Mouse (Mus musculus): ENCODE results near the gene Tmsb15b1. TPM values are rescaled to one million over a fixed set of nuclear protein-coding genes. Genes with fewer than 3 reads are reported as not detected.

The Tmsb15b1 gene
- polyA plus RNA-seq (2015; fragmentation: Nextera tagmentation; extraction: Ambion mirVana), result 56.2 and 56.3 TPM in 2 replicates

- 32% methylated on average over 15 of the region's 15 CpGs for WGBS
- Histone ChIP-seq H3K4me2 (replicated peaks) (peak within 1 kb of the TSS; percentile 48), H3K4me3 (peak within 1 kb of the TSS; percentile 52), H3K27me3 (no peaks in the 10 kb centered on the region), H3K9ac (replicated peaks) (peak within 1 kb of the TSS; percentile 46), H3K9me3 (no peaks in the 10 kb centered on the region), H3K27ac (replicated peaks) (no peak within 1 kb of the TSS), H3K36me3 (no peaks in the 10 kb centered on the region), H3K4me1 (no peaks in the 10 kb centered on the region)
- peak; percentile 100 for ATAC-seq (replicated peaks)
Observed at GRCm38 (mm10) chrX:136976424-136977084, at the start of gene Tmsb15b1, which contains the start of gene Tmsb15l. Tmsb15b1 (minus strand) TSS chrX:136976874. Tmsb15l (minus strand) TSS chrX:136976869.

- Histone ChIP-seq H3K27me3 (no peaks in the 10 kb centered on the region), H3K9me3 (no peaks in the 10 kb centered on the region), H3K27ac (replicated peaks) (no peak overlapping the region), H3K9ac (replicated peaks) (no peak overlapping the region), H3K4me2 (replicated peaks) (no peak overlapping the region), H3K4me1 (no peaks in the 10 kb centered on the region), H3K4me3 (no peak overlapping the region), H3K36me3 (no peaks in the 10 kb centered on the region)
- WGBS, result 23% methylated on average over 1 of the region's 1 CpGs
- ATAC-seq (replicated peaks), result peak; percentile 67; the same call in 1 of the 2 replicates
Observed at GRCm38 (mm10) chrX:137019310-137019709, 42.6 kb upstream of the Tmsb15b1 start.

GRCm38 (mm10) chrX:137017668-137018067 lies 41.0 kb upstream of the Tmsb15b1 start:
- WGBS, result 72% methylated on average over 1 of the region's 1 CpGs
- H3K9me3 ChIP-seq, result no peaks in the 10 kb centered on the region
- H3K36me3 ChIP-seq, result no peaks in the 10 kb centered on the region
- H3K4me1 ChIP-seq, result no peaks in the 10 kb centered on the region
- no peak overlapping the region for H3K9ac ChIP-seq (replicated peaks)
- no peaks in the 10 kb centered on the region for H3K27me3 ChIP-seq
- no peak overlapping the region for H3K4me2 ChIP-seq (replicated peaks)
- H3K4me3 ChIP-seq, result no peak overlapping the region
- H3K27ac ChIP-seq (replicated peaks), result no peak overlapping the region
- no peak for ATAC-seq (replicated peaks)

GRCm38 (mm10) chrX:137015099-137015709 lies 38.5 kb upstream of the Tmsb15b1 start:
- WGBS, result 55% methylated on average over 6 of the region's 6 CpGs
- Histone ChIP-seq H3K36me3 (0 out of 2 replicates have a peak, but pooled peaks cover 1% of the 10 kb centered on the region), H3K4me1 (no peaks in the 10 kb centered on the region), H3K9ac (replicated peaks) (no peak overlapping the region), H3K4me2 (replicated peaks) (no peak overlapping the region), H3K9me3 (no peaks in the 10 kb centered on the region), H3K27ac (replicated peaks) (no peak overlapping the region; the same call in 1 of the 2 replicates), H3K27me3 (no peaks in the 10 kb centered on the region), H3K4me3 (no peak overlapping the region)
- ATAC-seq (replicated peaks), result 0 out of 2 replicates have a peak, but pooled peaks have one; percentile 41

- H3K27me3 ChIP-seq, result no peaks in the 10 kb centered on the region
- H3K4me3 ChIP-seq, result no peak overlapping the region
- H3K27ac ChIP-seq (replicated peaks), result no peak overlapping the region
- no peaks in the 10 kb centered on the region for H3K9me3 ChIP-seq
- no peaks in the 10 kb centered on the region for H3K36me3 ChIP-seq
- WGBS, result 89% methylated on average over 2 of the region's 2 CpGs
- no peak overlapping the region for H3K4me2 ChIP-seq (replicated peaks)
- H3K4me1 ChIP-seq, result peaks cover 18% of the 10 kb centered on the region
- no peak for ATAC-seq (replicated peaks)
- no peak overlapping the region for H3K9ac ChIP-seq (replicated peaks)
Observed at GRCm38 (mm10) chrX:136996256-136996655, 19.6 kb upstream of the Tmsb15b1 start.

GRCm38 (mm10) chrX:136993641-136994040 lies 17.0 kb upstream of the Tmsb15b1 start:
- Histone ChIP-seq H3K27ac (replicated peaks) (peak overlapping the region; percentile 94), H3K27me3 (no peaks in the 10 kb centered on the region), H3K4me3 (peak overlapping the region; percentile 53), H3K4me1 (peaks cover 18% of the 10 kb centered on the region), H3K36me3 (no peaks in the 10 kb centered on the region), H3K9ac (replicated peaks) (peak overlapping the region; percentile 71), H3K4me2 (replicated peaks) (peak overlapping the region; percentile 52), H3K9me3 (no peaks in the 10 kb centered on the region)
- 21% methylated on average over 14 of the region's 14 CpGs for WGBS
- ATAC-seq (replicated peaks), result peak; percentile 20

GRCm38 (mm10) chrX:136992978-136993547 lies 16.4 kb upstream of the Tmsb15b1 start, which contains the start of gene Zcchc18:
Zcchc18 (plus strand) TSS chrX:136993155.
- H3K27ac ChIP-seq (replicated peaks), result peak within 1 kb of the TSS; percentile 94
- H3K27me3 ChIP-seq, result no peaks in the 10 kb centered on the region
- peak within 1 kb of the TSS; percentile 71 for H3K9ac ChIP-seq (replicated peaks)
- peak; percentile 99 for ATAC-seq (replicated peaks)
- H3K4me2 ChIP-seq (replicated peaks), result peak within 1 kb of the TSS; percentile 52
- peaks cover 18% of the 10 kb centered on the region for H3K4me1 ChIP-seq
- no peaks in the 10 kb centered on the region for H3K36me3 ChIP-seq
- peak within 1 kb of the TSS; percentile 53 for H3K4me3 ChIP-seq
- WGBS, result 15% methylated on average over 26 of the region's 26 CpGs
- no peaks in the 10 kb centered on the region for H3K9me3 ChIP-seq

- peak overlapping the region; percentile 53 for H3K4me3 ChIP-seq
- no peaks in the 10 kb centered on the region for H3K9me3 ChIP-seq
- peaks cover 18% of the 10 kb centered on the region for H3K4me1 ChIP-seq
- WGBS, result 27% methylated on average over 18 of the region's 19 CpGs
- no peaks in the 10 kb centered on the region for H3K27me3 ChIP-seq
- H3K36me3 ChIP-seq, result no peaks in the 10 kb centered on the region
- H3K4me2 ChIP-seq (replicated peaks), result peak overlapping the region; percentile 52
- H3K9ac ChIP-seq (replicated peaks), result peak overlapping the region; percentile 71
- ATAC-seq (replicated peaks), result peak; percentile 62
- H3K27ac ChIP-seq (replicated peaks), result peak overlapping the region; percentile 94
Observed at GRCm38 (mm10) chrX:136992191-136992965, 15.7 kb upstream of the Tmsb15b1 start.

- ATAC-seq (replicated peaks), result no peak
- Histone ChIP-seq H3K9me3 (no peaks in the 10 kb centered on the region), H3K36me3 (no peaks in the 10 kb centered on the region), H3K4me2 (replicated peaks) (0 out of 2 replicates have a peak overlapping the region, but pooled peaks have one; percentile 52), H3K9ac (replicated peaks) (no peak overlapping the region), H3K4me1 (peaks cover 18% of the 10 kb centered on the region), H3K27ac (replicated peaks) (no peak overlapping the region), H3K27me3 (no peaks in the 10 kb centered on the region), H3K4me3 (no peak overlapping the region)
- WGBS, result 74% methylated on average over 2 of the region's 2 CpGs
Observed at GRCm38 (mm10) chrX:136991274-136991673, 14.6 kb upstream of the Tmsb15b1 start.

- Histone ChIP-seq H3K27ac (replicated peaks) (no peak overlapping the region), H3K9ac (replicated peaks) (no peak overlapping the region), H3K4me2 (replicated peaks) (no peak overlapping the region), H3K27me3 (no peaks in the 10 kb centered on the region), H3K9me3 (no peaks in the 10 kb centered on the region), H3K36me3 (no peaks in the 10 kb centered on the region), H3K4me1 (no peaks in the 10 kb centered on the region), H3K4me3 (no peak overlapping the region)
- no peak for ATAC-seq (replicated peaks)
Observed at GRCm38 (mm10) chrX:136986039-136986438, 9.4 kb upstream of the Tmsb15b1 start.

- Histone ChIP-seq H3K4me1 (no peaks in the 10 kb centered on the region), H3K36me3 (no peaks in the 10 kb centered on the region), H3K27ac (replicated peaks) (no peak overlapping the region), H3K27me3 (no peaks in the 10 kb centered on the region), H3K9ac (replicated peaks) (no peak overlapping the region), H3K9me3 (no peaks in the 10 kb centered on the region), H3K4me3 (no peak overlapping the region), H3K4me2 (replicated peaks) (no peak overlapping the region)
- ATAC-seq (replicated peaks), result no peak
Observed at GRCm38 (mm10) chrX:136978616-136979015, 1.9 kb upstream of the Tmsb15b1 start.

Data from forebrain, embryonic 15.5 days (tissue).